Mouse (Mus musculus): ENCODE data around the gene Gm20388. TPM values are rescaled to one million over a fixed set of nuclear protein-coding genes. Genes with fewer than 3 reads are reported as not detected.

Gm20388 gene
- polyA plus RNA-seq, 1 experiment: 18.7 TPM

DNA sequence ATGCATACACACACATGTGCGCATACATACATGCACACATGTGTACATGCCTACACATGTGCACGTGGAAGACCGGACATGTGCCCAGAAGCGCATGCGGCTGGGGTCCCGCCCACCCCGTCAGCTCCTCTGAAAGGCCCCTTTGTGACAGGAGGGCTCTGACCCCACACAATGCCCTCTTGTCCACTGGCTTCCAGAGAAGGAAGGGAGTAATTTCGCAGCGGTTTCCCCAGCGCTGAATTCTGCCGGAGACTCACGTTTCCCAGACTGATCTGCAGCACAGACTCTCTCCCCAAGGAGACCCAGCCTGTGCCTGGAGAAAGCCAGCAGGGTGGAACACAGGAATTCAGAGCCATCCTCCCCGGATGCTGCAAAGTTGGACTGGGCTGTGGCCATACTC is 1153.0 kb downstream of the Gm20388 start:
- H3K27ac ChIP-seq (ENCODE audit: insufficient read depth, low read length): no peak overlapping the region
- no peak for DNase-seq
- no peak for TF ChIP-seq POLR2A (IDR thresholded peaks at IDR 0.05; ENCODE audit: borderline replicate concordance, insufficient read depth, low read length)
- H3K27me3 ChIP-seq (ENCODE audit: control insufficient read depth, insufficient read depth, low read length): no peaks in the 10 kb centered on the region
- H3K4me3 ChIP-seq (replicated peaks; ENCODE audit: insufficient read depth, low read depth, low read length): no peak overlapping the region
- 36% methylated on average over 13 of the region's 13 CpGs for WGBS
- H3K4me1 ChIP-seq (ENCODE audit: control insufficient read depth, insufficient read depth, low read length): no peaks in the 10 kb centered on the region

- TF ChIP-seq POLR2A (IDR thresholded peaks at IDR 0.05; ENCODE audit: borderline replicate concordance, insufficient read depth, low read length) (no peak), CTCF (IDR thresholded peaks at IDR 0.05; ENCODE audit: borderline replicate concordance, insufficient read depth, low read depth, low read length) (no peak)
- Histone ChIP-seq H3K4me1 (ENCODE audit: control insufficient read depth, insufficient read depth, low read length) (no peaks in the 10 kb centered on the region), H3K27ac (ENCODE audit: insufficient read depth, low read length) (no peak overlapping the region), H3K27me3 (ENCODE audit: control insufficient read depth, insufficient read depth, low read length) (peaks cover 1% of the 10 kb centered on the region; the same call in 1 of the 2 replicates), H3K4me3 (replicated peaks; ENCODE audit: insufficient read depth, low read depth, low read length) (no peak overlapping the region)
- 4% methylated on average over 12 of the region's 12 CpGs for WGBS
- no peak for DNase-seq
These were observed 1160.8 kb downstream of the Gm20388 start for GRCm38 (mm10) chr8:121071454-121071853.

- Histone ChIP-seq H3K27ac (ENCODE audit: insufficient read depth, low read length) (no peak overlapping the region), H3K4me3 (replicated peaks; ENCODE audit: insufficient read depth, low read depth, low read length) (no peak overlapping the region), H3K27me3 (ENCODE audit: control insufficient read depth, insufficient read depth, low read length) (peaks cover 1% of the 10 kb centered on the region; the same call in 1 of the 2 replicates), H3K4me1 (ENCODE audit: control insufficient read depth, insufficient read depth, low read length) (no peaks in the 10 kb centered on the region)
- 19% methylated on average over 11 of the region's 11 CpGs for WGBS
- TF ChIP-seq POLR2A (IDR thresholded peaks at IDR 0.05; ENCODE audit: borderline replicate concordance, insufficient read depth, low read length): no peak
- no peak for TF ChIP-seq CTCF (IDR thresholded peaks at IDR 0.05; ENCODE audit: borderline replicate concordance, insufficient read depth, low read depth, low read length)
- no peak for DNase-seq
These were observed 1161.9 kb downstream of the Gm20388 start for GRCm38 (mm10) chr8:121072406-121073130.

- Histone ChIP-seq H3K4me1 (ENCODE audit: control insufficient read depth, insufficient read depth, low read length) (no peaks in the 10 kb centered on the region), H3K27me3 (ENCODE audit: control insufficient read depth, insufficient read depth, low read length) (peaks cover 1% of the 10 kb centered on the region; the same call in 1 of the 2 replicates), H3K27ac (ENCODE audit: insufficient read depth, low read length) (no peak overlapping the region), H3K4me3 (replicated peaks; ENCODE audit: insufficient read depth, low read depth, low read length) (no peak overlapping the region)
- WGBS: 2% methylated on average over 48 of the region's 48 CpGs
- DNase-seq: no peak
- TF ChIP-seq POLR2A (IDR thresholded peaks at IDR 0.05; ENCODE audit: borderline replicate concordance, insufficient read depth, low read length) (no peak), CTCF (IDR thresholded peaks at IDR 0.05; ENCODE audit: borderline replicate concordance, insufficient read depth, low read depth, low read length) (no peak)
These were observed 1162.8 kb downstream of the Gm20388 start for GRCm38 (mm10) chr8:121073174-121074107.

- DNase-seq: no peak
- Histone ChIP-seq H3K27ac (ENCODE audit: insufficient read depth, low read length) (no peak overlapping the region), H3K4me1 (ENCODE audit: control insufficient read depth, insufficient read depth, low read length) (no peaks in the 10 kb centered on the region), H3K4me3 (replicated peaks; ENCODE audit: insufficient read depth, low read depth, low read length) (no peak overlapping the region), H3K27me3 (ENCODE audit: control insufficient read depth, insufficient read depth, low read length) (peaks cover 1% of the 10 kb centered on the region; the same call in 1 of the 2 replicates)
- 8% methylated on average over 15 of the region's 15 CpGs for WGBS
- TF ChIP-seq CTCF (IDR thresholded peaks at IDR 0.05; ENCODE audit: borderline replicate concordance, insufficient read depth, low read depth, low read length) (no peak), POLR2A (IDR thresholded peaks at IDR 0.05; ENCODE audit: borderline replicate concordance, insufficient read depth, low read length) (no peak)
These were observed 1163.6 kb downstream of the Gm20388 start for GRCm38 (mm10) chr8:121074108-121074847.

- H3K4me1 ChIP-seq (ENCODE audit: control insufficient read depth, insufficient read depth, low read length): no peaks in the 10 kb centered on the region
- no peak overlapping the region for H3K4me3 ChIP-seq (replicated peaks; ENCODE audit: insufficient read depth, low read depth, low read length)
- peaks cover 1% of the 10 kb centered on the region; the same call in 1 of the 2 replicates for H3K27me3 ChIP-seq (ENCODE audit: control insufficient read depth, insufficient read depth, low read length)
- 3% methylated on average over 10 of the region's 10 CpGs for WGBS
- DNase-seq: no peak
- H3K27ac ChIP-seq (ENCODE audit: insufficient read depth, low read length): no peak overlapping the region
- no peak for TF ChIP-seq POLR2A (IDR thresholded peaks at IDR 0.05; ENCODE audit: borderline replicate concordance, insufficient read depth, low read length)
- no peak for TF ChIP-seq CTCF (IDR thresholded peaks at IDR 0.05; ENCODE audit: borderline replicate concordance, insufficient read depth, low read depth, low read length)
These were observed 1164.2 kb downstream of the Gm20388 start for GRCm38 (mm10) chr8:121074848-121075145.

- 5% methylated on average over 13 of the region's 13 CpGs for WGBS
- no peak for DNase-seq
- no peak overlapping the region for H3K27ac ChIP-seq (ENCODE audit: insufficient read depth, low read length)
These were observed 1165.3 kb downstream of the Gm20388 start for GRCm38 (mm10) chr8:121075936-121076335.

More at GRCm38 (mm10) chr8:121075936-121076335, 1165.3 kb downstream of the Gm20388 start:
- no peak overlapping the region for H3K4me3 ChIP-seq (replicated peaks; ENCODE audit: insufficient read depth, low read depth, low read length)
- H3K4me1 ChIP-seq (ENCODE audit: control insufficient read depth, insufficient read depth, low read length): no peaks in the 10 kb centered on the region
- peaks cover 1% of the 10 kb centered on the region; the same call in 1 of the 2 replicates for H3K27me3 ChIP-seq (ENCODE audit: control insufficient read depth, insufficient read depth, low read length)
- TF ChIP-seq POLR2A (IDR thresholded peaks at IDR 0.05; ENCODE audit: borderline replicate concordance, insufficient read depth, low read length) (no peak), CTCF (IDR thresholded peaks at IDR 0.05; ENCODE audit: borderline replicate concordance, insufficient read depth, low read depth, low read length) (no peak)
